Mouse (Mus musculus) gastrocnemius, adult 18-20 months (tissue): ENCODE data around the gene Dhx33. TPM values are rescaled to one million over a fixed set of nuclear protein-coding genes. Genes with fewer than 3 reads are reported as not detected.
A peak's percentile ranks its signal among the peaks of the same experiment; 100 is the strongest.

Experiments
- DNase-seq: peaks from one replicate; pipeline ENCODE4 v3.0.0; 2021; ENCODE audit warnings: low spot score
- long read RNA-seq, 2 experiments: library from polyadenylated mRNA; stranded (forward); transcript quantifications; one replicate each; pipeline ENCODE4 v2.0.0; 2021
- total RNA-seq, 2 experiments: library from RNA; stranded (reverse); gene quantifications; 2 replicates each; pipeline ENCODE4 v1.2.3; 2021

Gene Dhx33
- total RNA-seq = 1 to 10 TPM; 6.1 to 7.6 TPM
- long read RNA-seq, experiment 1, full-length matches to known transcripts = 12 of 14 reads
- long read RNA-seq, experiment 1, partial matches to known transcripts = 1 of 14 reads
- long read RNA-seq, experiment 1, other reads (novel, unspliced or antisense) = 1 of 14 reads
- long read RNA-seq, experiment 2, full-length matches to known transcripts = 6 of 11 reads
- long read RNA-seq, experiment 2, partial matches to known transcripts = 2 of 11 reads
- long read RNA-seq, experiment 2, other reads (novel, unspliced or antisense) = 3 of 11 reads

GRCm38 (mm10) chr11:71004316-71004773 lies at the start of gene Dhx33:
Dhx33 (minus strand) TSS chr11:71004437.
- peak; percentile 97 for DNase-seq

- DNase-seq = no peak
These were observed 48.3 kb upstream of the Dhx33 start for GRCm38 (mm10) chr11:71052554-71052953.

GRCm38 (mm10) chr11:71039526-71040298 lies 35.5 kb upstream of the Dhx33 start:
- DNase-seq = no peak

GRCm38 (mm10) chr11:71033163-71033761 lies 29.0 kb upstream of the Dhx33 start, which contains the start of gene 6330403K07Rik:
6330403K07Rik (minus strand) TSS chr11:71033513.
- DNase-seq = no peak

GRCm38 (mm10) chr11:71032491-71033162 lies 28.4 kb upstream of the Dhx33 start:
- DNase-seq = no peak

GRCm38 (mm10) chr11:71032070-71032469 lies 27.8 kb upstream of the Dhx33 start:
- DNase-seq = no peak

- no peak for DNase-seq
These were observed 25.3 kb upstream of the Dhx33 start for GRCm38 (mm10) chr11:71029403-71030118.

- no peak for DNase-seq
These were observed 24.0 kb upstream of the Dhx33 start for GRCm38 (mm10) chr11:71028280-71028679.

- DNase-seq = peak; percentile 99
These were observed 15.2 kb upstream of the Dhx33 start, which contains the start of the genes Mis12 and Derl2 for GRCm38 (mm10) chr11:71019201-71020068. Mis12 (plus strand) TSS chr11:71019611. Derl2 (minus strand) TSS chr11:71019841.

- DNase-seq = no peak
These were observed 14.4 kb upstream of the Dhx33 start for GRCm38 (mm10) chr11:71018416-71019200.

GRCm38 (mm10) chr11:71017051-71017450 lies 12.8 kb upstream of the Dhx33 start:
- DNase-seq = no peak

GRCm38 (mm10) chr11:71012743-71013142 lies 8.5 kb upstream of the Dhx33 start:
- no peak for DNase-seq

GRCm38 (mm10) chr11:71008321-71008720 lies 4.1 kb upstream of the Dhx33 start:
- DNase-seq = peak; percentile 62

- no peak for DNase-seq
These were observed 3.6 kb upstream of the Dhx33 start for GRCm38 (mm10) chr11:71007831-71008230.

- no peak for DNase-seq
These were observed 2.8 kb upstream of the Dhx33 start for GRCm38 (mm10) chr11:71007026-71007425.

- no peak for DNase-seq
These were observed 809 bp upstream of the Dhx33 start for GRCm38 (mm10) chr11:71005046-71005445.

GRCm38 (mm10) chr11:71003611-71004315 lies 474 bp downstream of the Dhx33 start:
- no peak for DNase-seq

- DNase-seq = no peak
These were observed 3.1 kb downstream of the Dhx33 start for GRCm38 (mm10) chr11:71001167-71001566.
